Mouse (Mus musculus) embryonic fibroblast, embryonic 13.5 days (primary cell): Measurements from ENCODE around the gene Zfp1.
A peak's percentile ranks its signal among the peaks of the same experiment; 100 is the strongest.

ENCODE experiments used
- CTCF ChIP-seq: IDR thresholded peaks from 2 replicates; pipeline ENCODE4 v1.5.1; 2011; ENCODE audit warnings: mild to moderate bottlenecking, control low read depth, low read length, moderate library complexity, borderline replicate concordance; ENCODE audit not compliant: insufficient read depth
- POLR2A ChIP-seq: IDR thresholded peaks from 2 replicates; pipeline ENCODE4 v1.6.1; 2011; ENCODE audit warnings: low read depth, mild to moderate bottlenecking, control low read depth, low read length, moderate library complexity

- peak; percentile 40; the same call in 1 of the 2 replicates for TF ChIP-seq CTCF
- no peak for TF ChIP-seq POLR2A
Observed at GRCm38 (mm10) chr8:111678111-111678510, 34.9 kb downstream of the Zfp1 start.
